Mouse (Mus musculus): ENCODE data around the gene Sipa1l1. TPM values are rescaled to one million over a fixed set of nuclear protein-coding genes. Genes with fewer than 3 reads are reported as not detected.

Gene Sipa1l1
- polyA plus RNA-seq, 1 experiment, result 17.2 TPM

DNA sequence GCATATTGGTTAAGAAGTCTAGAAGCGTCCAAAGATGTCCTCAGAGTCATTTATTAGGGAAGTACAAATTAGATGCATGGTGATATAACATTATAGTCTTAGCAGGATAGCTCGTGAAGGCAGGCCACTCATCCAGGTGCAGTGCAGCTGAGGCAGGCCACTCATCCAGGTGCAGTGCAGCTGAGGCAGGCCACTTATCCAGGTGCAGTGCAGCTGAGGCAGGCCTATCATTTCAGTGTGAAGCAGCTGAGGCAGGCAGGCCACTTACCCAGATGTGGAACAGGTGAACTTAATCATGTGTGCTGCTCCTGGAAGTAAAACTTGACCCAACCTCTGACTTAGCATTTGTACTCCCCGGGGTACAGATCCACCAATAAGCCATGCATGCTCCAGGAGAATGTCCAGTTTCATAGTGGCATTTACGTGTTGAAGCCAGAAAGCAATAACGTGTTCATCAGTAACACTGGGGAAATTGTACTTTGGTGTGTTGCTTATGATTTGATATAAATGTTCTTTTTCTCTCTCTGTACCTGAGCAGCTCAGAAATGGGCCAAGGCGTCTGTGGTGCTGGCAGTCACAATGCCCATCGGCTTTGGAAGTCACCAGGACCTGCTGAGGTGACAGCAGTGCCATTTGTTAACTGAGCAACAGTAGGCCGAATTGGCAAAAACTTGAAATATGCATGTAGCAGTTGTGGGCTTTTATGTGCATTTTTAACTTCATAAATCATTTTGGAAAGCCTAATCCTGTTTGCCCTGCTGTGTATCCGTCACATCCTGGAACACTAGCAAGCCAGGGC is 129.7 kb downstream of the Sipa1l1 start:
- Histone ChIP-seq H3K27ac (ENCODE audit: insufficient read depth, low read depth, low read length) (no peak overlapping the region), H3K4me1 (ENCODE audit: control insufficient read depth, insufficient read depth, low read length) (no peaks in the 10 kb centered on the region), H3K4me3 (ENCODE audit: insufficient read depth, low read length) (no peak overlapping the region)
- TF ChIP-seq CTCF (IDR thresholded peaks at IDR 0.05; ENCODE audit: low read depth, low read length) (no peak), POLR2A (IDR thresholded peaks at IDR 0.05; ENCODE audit: borderline replicate concordance, low read depth, low read length) (no peak)

DNA sequence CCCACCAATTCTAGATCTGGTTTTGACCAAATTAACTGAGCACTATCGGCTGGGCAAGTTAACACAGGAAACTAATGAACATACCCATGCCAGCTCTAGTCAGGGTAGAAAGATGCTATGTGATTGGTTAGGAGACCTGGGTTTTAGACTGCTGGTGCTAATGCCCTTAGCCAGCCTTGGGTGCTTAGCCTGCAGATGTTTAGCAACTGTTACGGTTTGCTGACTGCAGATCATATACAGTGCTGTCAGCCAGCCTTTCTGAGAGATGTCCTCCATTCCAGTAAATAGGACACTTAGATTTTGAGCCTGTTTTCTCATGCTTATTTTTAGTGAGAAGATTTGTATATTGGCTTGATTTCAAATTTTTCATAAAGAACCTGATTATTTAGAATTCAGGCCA is 135.0 kb downstream of the Sipa1l1 start:
- Histone ChIP-seq H3K4me1 (ENCODE audit: control insufficient read depth, insufficient read depth, low read length) (no peaks in the 10 kb centered on the region), H3K4me3 (ENCODE audit: insufficient read depth, low read length) (no peak overlapping the region), H3K27ac (ENCODE audit: insufficient read depth, low read depth, low read length) (no peak overlapping the region)
- TF ChIP-seq POLR2A (IDR thresholded peaks at IDR 0.05; ENCODE audit: borderline replicate concordance, low read depth, low read length) (no peak), CTCF (IDR thresholded peaks at IDR 0.05; ENCODE audit: low read depth, low read length) (no peak)

DNA sequence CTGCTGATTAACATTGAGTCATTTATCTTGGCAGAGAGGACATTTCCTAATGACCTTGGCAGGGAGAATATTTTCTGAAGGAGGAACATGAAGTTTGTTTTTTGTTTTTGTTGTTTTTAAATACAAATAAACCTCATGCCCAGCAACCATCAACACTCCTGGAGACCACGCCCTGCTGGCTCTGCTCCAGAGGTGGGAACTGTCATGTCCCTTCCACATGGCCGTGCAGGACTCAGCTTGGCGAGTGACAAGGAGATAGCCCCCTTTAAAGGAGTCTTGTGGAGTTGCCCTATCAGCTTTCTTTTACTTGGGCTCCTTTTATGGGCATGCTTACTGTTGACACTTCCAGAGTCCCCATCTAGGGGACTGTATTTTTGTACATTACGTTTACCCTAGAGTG is 136.9 kb downstream of the Sipa1l1 start:
- no peak for TF ChIP-seq CTCF (IDR thresholded peaks at IDR 0.05; ENCODE audit: low read depth, low read length)
- TF ChIP-seq POLR2A (IDR thresholded peaks at IDR 0.05; ENCODE audit: borderline replicate concordance, low read depth, low read length), result no peak
- no peaks in the 10 kb centered on the region for H3K4me1 ChIP-seq (ENCODE audit: control insufficient read depth, insufficient read depth, low read length)
- H3K27ac ChIP-seq (ENCODE audit: insufficient read depth, low read depth, low read length), result no peak overlapping the region
- H3K4me3 ChIP-seq (ENCODE audit: insufficient read depth, low read length), result no peak overlapping the region

DNA sequence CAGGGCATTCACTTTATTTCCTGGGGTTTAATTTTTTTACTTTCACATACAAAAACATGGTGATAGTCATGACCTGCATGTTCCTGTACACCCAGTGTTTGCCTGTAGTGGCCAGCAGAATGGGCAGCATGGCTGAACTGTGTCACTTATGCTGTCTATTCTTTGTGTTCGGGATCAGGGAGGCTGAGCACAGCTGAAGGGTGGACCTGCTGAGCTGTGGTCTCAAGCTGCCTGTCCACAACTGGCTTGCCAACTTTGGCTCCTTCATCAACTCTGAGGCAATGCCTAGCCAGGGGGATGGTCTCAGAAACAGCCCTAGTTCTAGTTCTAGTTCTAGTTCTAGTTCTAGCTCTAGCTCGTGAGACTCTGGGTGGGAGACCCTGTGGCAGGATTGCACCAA is 142.5 kb downstream of the Sipa1l1 start:
- Histone ChIP-seq H3K4me3 (ENCODE audit: insufficient read depth, low read length) (no peak overlapping the region), H3K27ac (ENCODE audit: insufficient read depth, low read depth, low read length) (no peak overlapping the region), H3K4me1 (ENCODE audit: control insufficient read depth, insufficient read depth, low read length) (no peaks in the 10 kb centered on the region)
- TF ChIP-seq POLR2A (IDR thresholded peaks at IDR 0.05; ENCODE audit: borderline replicate concordance, low read depth, low read length) (no peak), CTCF (IDR thresholded peaks at IDR 0.05; ENCODE audit: low read depth, low read length) (no peak)

DNA sequence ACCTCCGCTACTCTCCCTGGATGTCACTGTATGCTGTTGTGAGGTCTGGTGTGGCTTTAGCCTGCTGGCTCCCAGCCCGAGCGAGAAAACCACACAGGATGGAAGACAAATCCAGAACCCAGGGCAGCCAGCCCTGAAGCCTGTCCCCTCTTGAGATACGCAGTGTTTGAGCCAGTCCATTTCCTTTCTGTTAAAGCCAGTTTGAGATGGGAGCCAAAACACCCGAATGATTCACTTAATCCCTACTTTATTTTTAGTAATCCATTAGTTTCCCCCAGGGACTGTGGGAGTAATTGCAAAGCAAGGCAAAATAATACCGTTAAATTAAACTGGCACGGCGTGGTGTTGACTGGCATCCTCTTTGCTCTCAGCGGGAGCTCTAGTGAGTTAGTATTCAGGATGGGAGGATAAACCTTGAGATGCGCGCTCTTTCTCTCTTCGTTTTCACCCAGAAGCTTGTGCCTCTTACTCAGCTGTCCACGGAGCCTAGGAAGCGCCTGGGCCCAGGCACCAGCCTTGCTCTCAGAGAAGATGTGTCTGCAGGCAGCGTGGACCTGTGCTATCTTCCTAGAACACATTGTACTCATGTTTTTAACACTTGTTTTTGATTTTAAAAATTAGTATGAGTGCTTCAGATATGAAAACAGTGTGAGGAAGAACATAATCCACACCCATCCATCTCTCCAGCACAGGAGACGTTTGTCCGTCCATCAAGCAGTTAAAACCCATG is 143.1 kb downstream of the Sipa1l1 start:
- H3K4me1 ChIP-seq (ENCODE audit: control insufficient read depth, insufficient read depth, low read length), result no peaks in the 10 kb centered on the region
- no peak overlapping the region for H3K27ac ChIP-seq (ENCODE audit: insufficient read depth, low read depth, low read length)
- no peak overlapping the region for H3K4me3 ChIP-seq (ENCODE audit: insufficient read depth, low read length)
- TF ChIP-seq CTCF (IDR thresholded peaks at IDR 0.05; ENCODE audit: low read depth, low read length), result no peak
- no peak for TF ChIP-seq POLR2A (IDR thresholded peaks at IDR 0.05; ENCODE audit: borderline replicate concordance, low read depth, low read length)

DNA sequence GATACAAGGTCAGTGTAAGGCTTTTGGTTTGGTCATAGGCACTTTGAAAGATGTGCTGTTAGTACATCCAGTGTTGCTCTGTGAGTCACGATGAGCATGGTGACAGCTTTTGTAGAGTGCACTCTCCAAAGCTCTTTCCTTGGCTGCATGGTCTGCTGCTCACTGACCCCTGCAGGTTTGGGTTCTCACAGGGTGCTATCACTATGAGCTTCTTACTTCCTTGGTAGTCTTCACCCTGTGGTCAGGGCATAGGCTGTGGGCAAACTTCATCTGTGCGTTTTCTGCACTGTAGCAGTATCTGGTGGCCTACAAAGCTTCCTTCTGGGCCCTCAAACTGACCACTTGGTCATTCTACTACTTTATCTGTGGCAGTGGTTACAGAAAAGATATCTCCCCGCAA is 144.0 kb downstream of the Sipa1l1 start:
- no peak overlapping the region for H3K4me3 ChIP-seq (ENCODE audit: insufficient read depth, low read length)
- H3K27ac ChIP-seq (ENCODE audit: insufficient read depth, low read depth, low read length), result no peak overlapping the region
- no peaks in the 10 kb centered on the region for H3K4me1 ChIP-seq (ENCODE audit: control insufficient read depth, insufficient read depth, low read length)
- TF ChIP-seq CTCF (IDR thresholded peaks at IDR 0.05; ENCODE audit: low read depth, low read length) (no peak), POLR2A (IDR thresholded peaks at IDR 0.05; ENCODE audit: borderline replicate concordance, low read depth, low read length) (no peak)

DNA sequence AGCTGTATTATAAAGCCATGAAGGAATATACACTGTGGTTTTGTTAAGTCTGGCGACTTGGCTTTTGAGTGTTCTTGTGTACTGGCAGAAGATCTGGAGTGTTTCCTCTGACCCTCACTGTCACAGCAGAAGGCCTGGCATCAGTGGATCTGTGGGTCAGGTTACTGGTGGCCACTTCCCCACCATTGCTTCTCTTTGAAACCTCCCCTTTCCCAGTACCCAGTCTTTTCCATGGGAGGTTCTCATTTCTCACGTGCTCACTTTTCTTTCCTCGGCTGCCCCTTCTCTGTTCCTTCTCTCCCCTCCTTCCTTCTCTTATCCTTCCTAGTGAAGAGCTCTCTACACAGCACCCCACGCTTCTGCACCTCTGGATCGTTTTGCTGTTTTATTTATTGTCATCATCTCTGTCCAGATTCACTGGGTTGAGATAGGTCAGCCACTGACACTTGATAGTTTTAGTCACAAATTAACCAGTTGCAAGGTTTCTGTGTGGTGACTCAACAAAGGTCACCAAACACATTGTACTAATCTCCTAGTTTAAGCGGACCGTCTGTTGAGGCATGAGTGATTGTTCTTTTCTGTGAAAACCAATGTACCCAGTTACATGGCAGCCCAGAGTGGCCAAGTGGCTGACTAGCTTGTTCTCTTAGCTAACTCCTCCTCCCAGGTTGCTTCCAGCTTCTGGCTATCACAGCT is 150.5 kb downstream of the Sipa1l1 start:
- H3K4me3 ChIP-seq (ENCODE audit: insufficient read depth, low read length), result no peak overlapping the region
- TF ChIP-seq POLR2A (IDR thresholded peaks at IDR 0.05; ENCODE audit: borderline replicate concordance, low read depth, low read length) (no peak), CTCF (IDR thresholded peaks at IDR 0.05; ENCODE audit: low read depth, low read length) (no peak)
- H3K27ac ChIP-seq (ENCODE audit: insufficient read depth, low read depth, low read length), result no peak overlapping the region
- no peaks in the 10 kb centered on the region for H3K4me1 ChIP-seq (ENCODE audit: control insufficient read depth, insufficient read depth, low read length)

DNA sequence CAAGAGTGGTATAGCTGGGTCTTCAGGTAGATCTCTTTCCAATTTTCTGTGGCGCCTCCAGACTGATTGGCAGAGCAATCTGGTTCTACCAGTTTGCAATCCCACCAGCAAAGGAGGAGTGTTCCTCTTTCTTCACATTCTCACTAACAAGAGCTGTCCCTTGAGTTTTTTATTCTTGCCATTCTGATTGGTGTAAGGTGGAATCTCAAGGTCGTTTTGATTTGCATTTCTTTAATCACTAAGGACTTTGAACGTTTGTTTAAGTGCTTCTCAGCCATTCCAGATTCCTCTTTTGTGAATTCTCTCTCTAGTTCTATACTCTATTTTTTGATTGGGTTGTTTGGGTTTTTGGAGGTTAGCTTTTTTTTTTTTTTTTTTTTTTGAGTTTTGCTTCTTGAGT is 151.1 kb downstream of the Sipa1l1 start:
- Histone ChIP-seq H3K4me1 (ENCODE audit: control insufficient read depth, insufficient read depth, low read length) (no peaks in the 10 kb centered on the region), H3K4me3 (ENCODE audit: insufficient read depth, low read length) (no peak overlapping the region), H3K27ac (ENCODE audit: insufficient read depth, low read depth, low read length) (no peak overlapping the region)
- TF ChIP-seq POLR2A (IDR thresholded peaks at IDR 0.05; ENCODE audit: borderline replicate concordance, low read depth, low read length) (no peak), CTCF (IDR thresholded peaks at IDR 0.05; ENCODE audit: low read depth, low read length) (no peak)

DNA sequence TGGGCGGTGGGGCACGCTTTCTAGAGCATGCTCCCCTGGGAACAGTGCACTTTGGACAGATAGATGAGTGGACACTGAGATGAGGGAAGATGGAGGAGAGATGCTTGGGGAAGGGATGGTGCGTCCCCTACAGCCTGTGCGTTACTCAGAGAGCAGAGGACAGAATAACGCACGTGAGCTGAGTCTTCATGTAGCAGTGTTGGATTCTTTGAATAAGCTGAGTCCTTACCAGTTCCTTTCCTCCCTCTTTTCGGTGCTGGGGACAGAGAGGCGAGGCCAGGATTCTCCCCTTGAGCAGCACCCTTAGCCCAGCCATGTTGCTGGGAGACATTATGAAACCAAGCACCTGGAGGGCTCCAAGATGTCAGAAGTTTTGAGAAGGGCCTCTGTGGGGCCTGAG is 152.3 kb downstream of the Sipa1l1 start:
- H3K4me1 ChIP-seq (ENCODE audit: control insufficient read depth, insufficient read depth, low read length), result peaks cover 1% of the 10 kb centered on the region
- H3K4me3 ChIP-seq (ENCODE audit: insufficient read depth, low read length), result no peak overlapping the region
- TF ChIP-seq POLR2A (IDR thresholded peaks at IDR 0.05; ENCODE audit: borderline replicate concordance, low read depth, low read length), result no peak
- no peak for TF ChIP-seq CTCF (IDR thresholded peaks at IDR 0.05; ENCODE audit: low read depth, low read length)
- H3K27ac ChIP-seq (ENCODE audit: insufficient read depth, low read depth, low read length), result no peak overlapping the region

DNA sequence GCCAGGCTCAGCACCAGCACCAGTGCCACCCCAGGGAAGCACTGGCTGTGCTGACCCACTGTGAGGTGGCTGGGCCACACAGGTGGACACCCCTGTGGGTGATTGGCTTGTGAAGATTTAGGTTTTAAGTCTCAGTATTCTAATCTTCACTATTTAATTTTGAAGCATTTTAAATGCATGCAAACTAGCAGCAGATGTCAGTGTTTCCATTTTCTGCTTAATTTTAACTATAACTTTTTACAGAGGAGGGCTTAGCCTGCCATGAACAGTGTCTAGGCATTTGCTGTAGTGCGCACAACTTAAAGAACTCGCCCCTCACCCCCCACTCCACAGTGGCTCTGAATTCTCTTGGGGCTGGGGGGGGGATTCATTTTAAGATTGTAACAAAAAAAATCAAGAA is 152.7 kb downstream of the Sipa1l1 start:
- H3K4me1 ChIP-seq (ENCODE audit: control insufficient read depth, insufficient read depth, low read length), result peaks cover 2% of the 10 kb centered on the region
- H3K4me3 ChIP-seq (ENCODE audit: insufficient read depth, low read length), result no peak overlapping the region
- TF ChIP-seq POLR2A (IDR thresholded peaks at IDR 0.05; ENCODE audit: borderline replicate concordance, low read depth, low read length), result no peak
- no peak for TF ChIP-seq CTCF (IDR thresholded peaks at IDR 0.05; ENCODE audit: low read depth, low read length)
- H3K27ac ChIP-seq (ENCODE audit: insufficient read depth, low read depth, low read length), result no peak overlapping the region

Data from bone marrow macrophage, adult 2 months (primary cell).